Mouse (Mus musculus): ENCODE measurements at regions not wholly inside any gene's neighbourhood (a gene's known extent, or its start where the extent isn't known, plus 50 kb on each side); places are given as distances from the start of the nearest gene placed in this dataset.
A peak's percentile ranks its signal among the peaks of the same experiment; 100 is the strongest.

GRCm38 (mm10) chr13:114613909-114614308 lies 155.2 kb upstream of the Fst start:
- no peaks in the 10 kb centered on the region for H3K27me3 ChIP-seq (ENCODE audit: control insufficient read depth, insufficient read depth, low read length)
- TF ChIP-seq POLR2A (IDR thresholded peaks at IDR 0.05; ENCODE audit: insufficient read depth, low read depth, low read length), result no peak
- TF ChIP-seq EP300 (IDR thresholded peaks at IDR 0.05; ENCODE audit: insufficient read depth, low read depth, low read length), result no peak
- no peak for TF ChIP-seq CTCF (IDR thresholded peaks at IDR 0.05)
- H3K9ac ChIP-seq (ENCODE audit: low read depth, low read length), result no peak overlapping the region
- intact Hi-C loops (cut with DNase I), result no loop called here
- no peaks in the 10 kb centered on the region for H3K36me3 ChIP-seq (ENCODE audit: control insufficient read depth, insufficient read depth, low read length)
- no peak for DNase-seq
- no peak overlapping the region for H3K4me3 ChIP-seq
- 88% methylated on average over 1 of the region's 1 CpGs for WGBS
- H3K27ac ChIP-seq, result no peak overlapping the region
- H3K79me2 ChIP-seq (replicated peaks; ENCODE audit: control insufficient read depth, insufficient read depth, low read length), result no peaks in the 10 kb centered on the region
- no peaks in the 10 kb centered on the region for H3K4me1 ChIP-seq (ENCODE audit: control insufficient read depth, insufficient read depth, low read length)

- Histone ChIP-seq H3K27ac (no peak overlapping the region), H3K4me1 (ENCODE audit: control insufficient read depth, insufficient read depth, low read length) (no peaks in the 10 kb centered on the region), H3K9ac (ENCODE audit: low read depth, low read length) (no peak overlapping the region), H3K27me3 (ENCODE audit: control insufficient read depth, insufficient read depth, low read length) (no peaks in the 10 kb centered on the region), H3K36me3 (ENCODE audit: control insufficient read depth, insufficient read depth, low read length) (no peaks in the 10 kb centered on the region), H3K4me3 (no peak overlapping the region), H3K79me2 (replicated peaks; ENCODE audit: control insufficient read depth, insufficient read depth, low read length) (no peaks in the 10 kb centered on the region)
- no peak for TF ChIP-seq CTCF (IDR thresholded peaks at IDR 0.05)
- no peak for TF ChIP-seq EP300 (IDR thresholded peaks at IDR 0.05; ENCODE audit: insufficient read depth, low read depth, low read length)
- no peak for TF ChIP-seq POLR2A (IDR thresholded peaks at IDR 0.05; ENCODE audit: insufficient read depth, low read depth, low read length)
- no peak for DNase-seq
- intact Hi-C loops (cut with DNase I), result no loop called here
- 84% methylated on average over 4 of the region's 4 CpGs for WGBS
Measured at GRCm38 (mm10) chr13:114619416-114619815, 160.7 kb upstream of the Fst start.

- no peaks in the 10 kb centered on the region for H3K4me1 ChIP-seq (ENCODE audit: control insufficient read depth, insufficient read depth, low read length)
- H3K4me3 ChIP-seq, result no peak overlapping the region
- no peaks in the 10 kb centered on the region for H3K79me2 ChIP-seq (replicated peaks; ENCODE audit: control insufficient read depth, insufficient read depth, low read length)
- no peak overlapping the region for H3K9ac ChIP-seq (ENCODE audit: low read depth, low read length)
- H3K36me3 ChIP-seq (ENCODE audit: control insufficient read depth, insufficient read depth, low read length), result no peaks in the 10 kb centered on the region
- intact Hi-C loops (cut with DNase I), result no loop called here
- H3K27ac ChIP-seq, result no peak overlapping the region
- peak; percentile 45 to 48 for DNase-seq
- TF ChIP-seq CTCF (IDR thresholded peaks at IDR 0.05), result no peak
- WGBS, result 55% methylated on average over 4 of the region's 4 CpGs
- H3K27me3 ChIP-seq (ENCODE audit: control insufficient read depth, insufficient read depth, low read length), result no peaks in the 10 kb centered on the region; the same call in 1 of the 2 replicates
Measured at GRCm38 (mm10) chr13:114636731-114637130, 178.0 kb upstream of the Fst start.

- Histone ChIP-seq H3K36me3 (ENCODE audit: control insufficient read depth, insufficient read depth, low read length) (no peaks in the 10 kb centered on the region), H3K4me3 (no peak overlapping the region), H3K79me2 (replicated peaks; ENCODE audit: control insufficient read depth, insufficient read depth, low read length) (no peaks in the 10 kb centered on the region), H3K4me1 (ENCODE audit: control insufficient read depth, insufficient read depth, low read length) (no peaks in the 10 kb centered on the region), H3K27ac (no peak overlapping the region), H3K27me3 (ENCODE audit: control insufficient read depth, insufficient read depth, low read length) (no peaks in the 10 kb centered on the region; the same call in 1 of the 2 replicates), H3K9ac (ENCODE audit: low read depth, low read length) (no peak overlapping the region)
- 82% methylated on average over 2 of the region's 2 CpGs for WGBS
- DNase-seq, result no peak
- TF ChIP-seq EP300 (IDR thresholded peaks at IDR 0.05; ENCODE audit: insufficient read depth, low read depth, low read length), result no peak
- no peak for TF ChIP-seq CTCF (IDR thresholded peaks at IDR 0.05)
- no peak for TF ChIP-seq POLR2A (IDR thresholded peaks at IDR 0.05; ENCODE audit: insufficient read depth, low read depth, low read length)
- intact Hi-C loops (cut with DNase I), result no loop called here
Measured at GRCm38 (mm10) chr13:114639531-114639930, 178.5 kb upstream of the Mocs2 start.

- H3K36me3 ChIP-seq (ENCODE audit: control insufficient read depth, insufficient read depth, low read length), result no peaks in the 10 kb centered on the region
Measured at GRCm38 (mm10) chr13:114641688-114642390, 176.2 kb upstream of the Mocs2 start.

GRCm38 (mm10) chr13:114642901-114643491 lies 175.0 kb upstream of the Mocs2 start:
- 76% methylated on average over 3 of the region's 3 CpGs for WGBS
- no peaks in the 10 kb centered on the region for H3K79me2 ChIP-seq (replicated peaks; ENCODE audit: control insufficient read depth, insufficient read depth, low read length)
- H3K4me3 ChIP-seq, result no peak overlapping the region
- no peaks in the 10 kb centered on the region for H3K27me3 ChIP-seq (ENCODE audit: control insufficient read depth, insufficient read depth, low read length)
- H3K4me1 ChIP-seq (ENCODE audit: control insufficient read depth, insufficient read depth, low read length), result no peaks in the 10 kb centered on the region
- no peak overlapping the region for H3K9ac ChIP-seq (ENCODE audit: low read depth, low read length)
- no peaks in the 10 kb centered on the region for H3K36me3 ChIP-seq (ENCODE audit: control insufficient read depth, insufficient read depth, low read length)
- TF ChIP-seq EP300 (IDR thresholded peaks at IDR 0.05; ENCODE audit: insufficient read depth, low read depth, low read length) (no peak), CTCF (IDR thresholded peaks at IDR 0.05) (no peak)
- no peak for DNase-seq
- H3K27ac ChIP-seq, result no peak overlapping the region
- intact Hi-C loops (cut with DNase I), result no loop called here

More at GRCm38 (mm10) chr13:114641688-114642390, 176.2 kb upstream of the Mocs2 start:
- 41% methylated on average over 9 of the region's 9 CpGs for WGBS
- no peak overlapping the region for H3K27ac ChIP-seq
- H3K4me3 ChIP-seq, result no peak overlapping the region
- TF ChIP-seq POLR2A (IDR thresholded peaks at IDR 0.05; ENCODE audit: insufficient read depth, low read depth, low read length) (no peak), EP300 (IDR thresholded peaks at IDR 0.05; ENCODE audit: insufficient read depth, low read depth, low read length) (no peak), CTCF (IDR thresholded peaks at IDR 0.05) (no peak)
- no peaks in the 10 kb centered on the region for H3K27me3 ChIP-seq (ENCODE audit: control insufficient read depth, insufficient read depth, low read length)
- H3K79me2 ChIP-seq (replicated peaks; ENCODE audit: control insufficient read depth, insufficient read depth, low read length), result no peaks in the 10 kb centered on the region
- DNase-seq, result no peak
- intact Hi-C loops (cut with DNase I), result no loop called here
- H3K9ac ChIP-seq (ENCODE audit: low read depth, low read length), result no peak overlapping the region
- H3K4me1 ChIP-seq (ENCODE audit: control insufficient read depth, insufficient read depth, low read length), result no peaks in the 10 kb centered on the region

All from heart, adult 2 months (tissue).